Mouse (Mus musculus): ENCODE data around the gene Defb6.

Defb6 gene

GRCm38 (mm10) chr8:19225161-19225560 is at the start of gene Defb6:
Gene Defb6 (plus strand): TSS chr8:19225478.
- DNase-seq (ENCODE audit: low spot score), result no peak

DNA sequence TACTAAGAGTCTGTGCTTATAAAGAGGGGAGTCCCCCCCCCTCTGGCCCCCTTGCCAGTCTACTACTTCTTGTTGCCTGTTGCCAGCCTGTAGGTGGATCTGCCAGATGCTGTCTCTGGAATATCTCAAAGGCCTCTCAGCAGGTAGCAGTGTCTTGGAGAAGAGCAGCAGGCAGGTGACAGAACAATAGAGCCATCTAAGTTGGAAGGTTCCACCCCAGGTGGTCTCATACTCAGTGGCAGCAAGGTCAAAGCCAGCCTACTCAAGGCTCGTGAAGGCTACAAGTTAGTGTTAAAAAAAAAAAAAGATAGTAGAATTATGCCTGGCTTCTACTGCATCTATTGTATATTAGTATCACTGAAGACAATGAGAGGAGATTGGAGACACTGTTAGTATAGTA is 12.8 kb downstream of the Defb6 start:
- DNase-seq (ENCODE audit: low spot score), result no peak

DNA sequence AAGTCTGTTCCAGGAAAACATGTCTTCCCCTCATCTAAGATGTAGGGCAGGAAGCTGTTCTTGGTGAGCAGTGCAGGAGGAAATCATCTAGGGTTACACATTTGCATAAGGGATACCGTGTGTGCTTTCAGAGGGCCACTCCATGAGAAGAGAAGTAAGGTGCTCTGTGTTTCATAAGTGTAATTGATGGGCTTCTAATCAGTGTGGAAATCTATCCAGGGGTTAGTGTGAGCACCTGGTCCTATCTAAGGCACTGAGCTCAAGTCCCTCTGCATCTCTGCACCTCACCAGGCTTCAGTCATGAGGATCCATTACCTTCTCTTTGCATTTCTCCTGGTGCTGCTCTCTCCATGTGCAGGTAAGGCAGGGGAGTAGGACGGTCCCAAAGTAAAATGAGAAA is 14.3 kb downstream of the Defb6 start, which contains the start of gene Defb46:
Gene Defb46 (plus strand): TSS at position 301 of the 400 bp plus-strand sequence.
- DNase-seq (ENCODE audit: low spot score), result no peak

- no peak for DNase-seq (ENCODE audit: low spot score)
These were observed 22.0 kb downstream of the Defb6 start, which contains the start of gene Defb5 for GRCm38 (mm10) chr8:19247280-19247679. Gene Defb5 (plus strand): TSS chr8:19247580.

DNA sequence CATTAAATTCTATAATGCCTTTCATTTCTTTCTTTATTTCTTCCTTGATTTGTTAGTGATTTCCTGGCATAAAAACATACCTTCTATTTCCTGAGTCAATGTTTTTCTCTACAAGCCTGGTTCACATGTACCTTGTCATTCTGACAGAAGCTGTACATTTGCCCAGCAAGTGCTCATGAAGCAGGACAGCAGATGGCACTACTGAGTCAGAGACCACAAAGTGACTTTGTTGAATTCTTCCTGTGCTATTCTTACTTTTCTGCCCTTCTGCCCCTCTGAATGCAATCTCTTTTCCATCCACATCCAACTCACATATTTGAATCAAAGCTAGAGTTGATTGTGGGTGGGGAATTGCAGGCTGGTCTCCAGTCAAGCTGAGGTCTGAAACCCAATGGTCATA is 32.9 kb downstream of the Defb6 start:
- DNase-seq (ENCODE audit: low spot score), result no peak

DNA sequence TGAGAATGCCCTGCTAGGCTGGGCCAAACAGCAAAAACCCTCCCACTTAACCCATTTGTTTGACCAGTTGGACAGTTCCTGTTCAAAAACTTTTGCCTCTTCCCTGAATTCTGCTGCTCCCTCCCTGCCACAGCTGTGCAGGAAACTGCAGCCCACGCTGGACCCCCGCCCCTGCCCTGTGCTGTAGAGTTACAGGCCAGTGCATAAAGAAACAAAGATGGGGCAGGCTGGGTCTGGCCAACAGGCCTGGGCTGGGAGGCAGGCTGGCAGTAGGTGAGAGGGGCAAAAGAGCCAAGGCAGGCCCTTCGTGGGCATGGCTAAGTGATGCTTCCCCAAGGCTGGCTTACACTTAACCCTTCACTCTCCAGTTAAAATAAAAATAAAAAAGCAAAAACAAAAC is 34.4 kb downstream of the Defb6 start:
- no peak for DNase-seq (ENCODE audit: low spot score)
